Mouse (Mus musculus) kidney, postnatal 14 days (tissue): ENCODE results near the gene Plxdc1.

Experiments used
- DNase-seq: peaks from one replicate; pipeline ENCODE4 v3.0.0; 2022; ENCODE audit warnings: mixed read lengths

Gene Plxdc1

DNA sequence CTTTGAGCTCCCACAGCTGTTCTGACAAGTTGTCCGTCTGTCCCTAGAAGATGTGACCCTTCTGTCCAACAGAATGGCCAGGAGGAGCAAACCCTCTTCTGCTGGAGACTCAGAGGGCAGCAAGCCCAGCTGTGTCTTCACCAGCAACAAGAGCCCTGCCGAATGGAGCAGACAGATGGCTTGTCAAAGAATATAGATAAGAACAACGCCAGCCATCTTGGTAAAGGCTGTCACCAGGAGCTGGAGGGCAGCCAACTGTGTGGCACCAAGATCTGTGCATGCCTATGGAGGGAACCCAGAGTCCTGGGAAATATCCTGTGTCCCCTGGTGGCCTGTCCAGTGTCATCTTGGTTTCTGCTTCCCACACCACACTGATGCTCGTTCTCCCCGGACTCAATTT, 78.3 kb downstream of the Plxdc1 start:
- DNase-seq, result no peak

DNA sequence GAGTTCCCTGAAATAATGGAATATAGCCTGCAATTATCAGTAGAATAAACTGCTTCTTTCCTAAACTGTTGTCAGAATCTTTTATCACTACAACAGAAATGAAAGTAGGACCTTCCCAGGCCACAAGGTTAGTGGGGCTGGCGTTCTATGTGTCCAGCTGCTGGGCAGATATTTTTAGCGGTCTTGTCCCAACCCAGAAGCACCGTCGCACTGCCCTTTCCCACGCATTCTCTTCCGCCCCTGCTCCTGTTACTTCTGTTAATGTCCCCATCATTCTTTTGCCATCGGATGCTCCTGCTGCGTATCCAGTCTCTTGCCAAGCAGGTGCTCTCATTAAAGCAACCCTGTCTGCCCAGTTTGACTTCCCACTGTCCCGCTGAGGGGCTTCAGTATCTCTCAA, 79.3 kb downstream of the Plxdc1 start:
- DNase-seq, result no peak

DNA sequence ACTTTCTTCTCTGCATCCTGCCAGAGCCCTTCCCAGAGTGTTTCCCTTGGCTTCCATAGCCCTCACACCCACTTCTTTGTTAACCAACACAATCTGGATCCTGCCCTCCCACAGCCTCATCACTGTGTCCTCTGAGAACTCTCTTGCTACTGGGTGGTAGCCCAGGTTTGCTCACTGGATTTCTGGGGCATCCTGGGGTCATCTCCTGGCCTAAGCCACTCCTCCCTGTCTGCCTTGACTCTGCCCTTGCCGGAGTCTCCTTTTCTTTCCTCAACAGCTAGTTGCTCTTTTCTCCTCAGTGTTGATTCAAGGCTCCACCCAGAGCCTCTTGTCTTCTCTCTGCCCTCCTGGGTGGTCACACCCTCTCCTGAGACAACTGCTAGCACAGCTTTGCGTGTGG, 80.3 kb downstream of the Plxdc1 start:
- no peak for DNase-seq

DNA sequence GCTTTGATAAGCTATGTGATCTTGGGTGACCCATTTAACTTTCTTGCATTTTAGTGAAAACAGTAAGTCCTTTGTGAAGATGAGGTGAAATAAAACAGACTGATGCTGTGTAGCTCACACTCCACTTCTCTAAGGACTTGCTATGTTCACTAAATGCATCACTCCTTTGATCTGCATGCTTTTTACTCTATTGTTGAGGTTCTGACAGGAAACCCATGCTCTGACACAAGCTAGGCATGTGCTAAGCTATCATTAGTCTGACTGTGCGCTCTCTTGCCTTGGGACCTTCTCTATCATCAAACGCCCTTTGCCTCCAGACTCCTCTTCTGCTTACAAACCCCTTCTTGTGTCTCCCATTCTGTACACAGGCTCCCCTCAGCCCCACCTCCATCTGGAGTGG, 80.7 kb downstream of the Plxdc1 start:
- DNase-seq, result no peak

DNA sequence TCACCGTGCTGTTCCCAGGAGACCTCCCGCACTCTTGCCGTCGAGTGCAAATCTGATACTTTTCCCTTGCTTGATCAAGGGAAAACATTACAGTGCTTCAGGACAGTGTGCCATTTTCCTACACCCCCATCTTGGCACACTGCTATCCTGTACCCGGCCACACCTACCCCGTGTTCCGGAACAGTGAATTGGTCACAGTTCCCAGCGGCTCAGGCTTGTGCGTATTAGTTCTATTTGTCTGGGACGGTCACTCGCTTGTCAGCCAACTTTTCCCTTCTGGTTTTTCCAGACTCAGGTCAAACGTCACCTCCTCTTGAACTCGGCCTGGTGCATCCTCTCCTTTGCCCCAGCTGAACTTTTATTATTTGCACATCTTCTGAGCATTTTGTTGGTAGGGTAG, 81.4 kb downstream of the Plxdc1 start:
- no peak for DNase-seq

DNA sequence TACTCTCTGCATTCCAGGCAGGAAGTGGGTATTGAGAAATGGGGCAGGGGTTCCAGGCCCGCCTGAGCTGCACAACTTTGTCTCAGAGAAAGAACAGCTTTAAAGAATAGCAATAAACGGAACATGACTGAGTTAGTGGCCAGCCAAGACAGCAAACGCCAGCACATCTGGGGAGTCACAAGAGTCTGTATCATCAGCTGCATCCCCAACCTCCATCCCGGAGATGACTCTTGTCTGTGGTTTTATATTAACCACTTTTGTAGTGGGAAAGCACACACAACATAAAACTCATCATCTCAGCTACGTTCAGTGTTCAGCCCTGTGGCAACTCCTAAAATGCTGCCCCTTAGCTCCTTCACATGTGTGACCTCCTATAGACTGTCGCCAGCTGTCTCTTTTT, 84.4 kb downstream of the Plxdc1 start:
- DNase-seq, result no peak

DNA sequence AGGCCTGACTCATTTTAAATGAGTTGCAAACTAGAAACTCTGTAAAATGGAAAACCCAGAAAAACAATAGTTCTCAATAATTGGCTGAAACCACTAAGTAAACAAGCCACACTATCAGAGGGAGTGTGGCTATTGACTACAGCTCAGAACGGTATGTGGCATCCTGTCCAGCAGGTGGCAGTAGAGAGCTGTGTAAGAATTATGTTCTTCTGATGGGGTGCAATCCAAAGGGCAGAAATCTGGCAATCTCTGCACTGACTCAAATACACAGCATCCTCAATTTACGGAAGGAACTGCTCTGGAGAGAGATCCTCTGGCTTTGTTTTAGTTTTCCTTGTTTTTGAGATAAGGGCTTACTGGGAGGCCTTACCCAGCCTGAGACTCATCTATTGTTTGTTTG, 86.4 kb downstream of the Plxdc1 start:
- DNase-seq, result peak; percentile 92

DNA sequence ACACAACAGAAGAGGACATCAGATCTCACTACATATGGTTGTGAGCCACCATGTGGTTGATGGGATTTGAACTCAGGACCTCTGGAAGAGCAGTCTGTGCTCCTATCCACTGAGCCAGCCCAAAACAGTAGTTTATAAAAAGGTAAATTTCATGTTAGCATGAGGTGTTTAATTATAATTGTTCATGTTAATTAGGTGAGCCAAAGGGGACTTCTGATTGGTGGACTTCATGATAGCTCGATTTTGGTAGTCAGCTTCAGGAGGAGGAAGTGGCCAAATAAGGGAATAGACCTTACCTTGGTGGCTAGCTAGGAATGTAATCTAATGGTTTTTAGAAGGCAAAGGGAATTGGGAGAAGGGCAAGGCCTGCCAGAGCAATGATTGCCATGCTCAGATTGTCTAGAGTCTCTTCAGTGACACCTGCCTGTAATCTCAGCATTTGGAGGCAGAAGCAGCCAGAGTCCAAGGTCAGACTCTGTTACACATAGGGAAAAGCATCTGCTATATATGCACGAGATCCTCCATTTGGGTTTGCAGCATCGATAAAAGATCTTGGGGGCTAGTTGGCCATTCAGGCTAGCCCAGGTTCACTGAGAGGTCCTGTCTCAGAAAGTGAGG, 88.6 kb downstream of the Plxdc1 start:
- DNase-seq, result no peak

DNA sequence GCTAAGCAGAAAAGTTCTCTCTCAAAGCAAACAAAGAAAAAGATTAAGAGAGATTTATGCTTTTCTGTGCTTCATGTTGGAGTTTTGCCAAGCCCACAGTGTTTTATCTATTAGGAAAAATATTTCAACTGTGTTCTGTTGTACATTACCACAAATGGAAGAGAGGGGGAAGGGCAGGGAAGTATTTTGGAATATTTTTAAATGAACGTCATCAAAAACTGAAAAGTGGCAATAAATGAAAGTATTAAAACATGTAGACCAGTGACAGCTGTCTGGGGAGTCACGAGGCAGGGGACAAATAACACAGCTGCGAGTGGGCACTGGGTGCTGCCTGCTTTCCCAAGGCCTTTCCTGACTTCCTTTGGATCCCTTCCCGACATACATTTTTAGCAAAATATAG, 89.6 kb downstream of the Plxdc1 start:
- DNase-seq, result peak; percentile 12

DNA sequence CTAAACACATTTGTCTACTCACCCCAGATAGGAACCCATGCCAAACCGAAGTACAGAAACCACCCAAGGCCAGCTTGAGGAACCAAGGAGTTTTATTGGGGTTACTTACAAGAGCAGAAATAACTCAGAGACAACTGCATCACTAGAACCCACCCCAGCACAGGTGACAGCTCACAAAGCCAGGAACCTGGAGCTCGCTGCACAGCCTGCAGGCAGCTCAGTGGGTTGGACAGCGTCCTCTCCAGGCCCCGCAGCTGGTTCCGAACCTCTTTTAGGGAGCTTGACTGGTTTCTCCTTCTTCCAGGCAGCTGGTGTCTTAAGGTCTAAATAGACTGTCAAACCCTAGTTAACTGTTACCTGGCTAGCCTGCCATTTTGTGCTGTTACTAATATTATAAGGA, 94.4 kb downstream of the Plxdc1 start:
- no peak for DNase-seq

DNA sequence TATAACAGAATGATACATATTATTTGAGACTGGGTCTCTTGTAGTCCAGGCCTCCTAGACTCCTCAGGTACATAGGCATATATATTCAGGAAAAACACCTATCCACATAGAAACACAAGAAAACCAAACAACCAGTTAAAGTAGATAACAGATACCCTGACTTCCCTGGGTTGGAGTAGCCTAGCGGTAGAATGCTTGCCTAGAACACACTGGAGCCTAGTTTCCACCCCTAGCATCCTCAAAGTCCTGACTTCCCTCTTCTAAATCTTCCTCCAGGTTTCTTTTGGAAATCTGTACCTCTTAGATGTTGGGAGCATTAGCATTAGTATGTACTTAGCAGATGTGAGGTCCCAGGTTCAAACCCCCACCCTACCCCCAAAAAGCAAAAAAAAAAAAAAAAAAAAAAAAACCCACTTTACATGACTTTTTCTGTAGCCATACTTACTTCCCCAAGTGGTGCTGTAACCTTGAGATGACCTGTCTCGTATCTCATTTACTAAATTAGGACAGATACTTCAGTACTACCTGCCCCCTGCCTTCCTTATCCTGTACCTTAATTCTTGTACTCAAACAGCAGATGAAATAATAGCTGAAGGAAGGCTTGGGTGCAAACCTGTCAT, 100.8 kb downstream of the Plxdc1 start:
- DNase-seq, result no peak

DNA sequence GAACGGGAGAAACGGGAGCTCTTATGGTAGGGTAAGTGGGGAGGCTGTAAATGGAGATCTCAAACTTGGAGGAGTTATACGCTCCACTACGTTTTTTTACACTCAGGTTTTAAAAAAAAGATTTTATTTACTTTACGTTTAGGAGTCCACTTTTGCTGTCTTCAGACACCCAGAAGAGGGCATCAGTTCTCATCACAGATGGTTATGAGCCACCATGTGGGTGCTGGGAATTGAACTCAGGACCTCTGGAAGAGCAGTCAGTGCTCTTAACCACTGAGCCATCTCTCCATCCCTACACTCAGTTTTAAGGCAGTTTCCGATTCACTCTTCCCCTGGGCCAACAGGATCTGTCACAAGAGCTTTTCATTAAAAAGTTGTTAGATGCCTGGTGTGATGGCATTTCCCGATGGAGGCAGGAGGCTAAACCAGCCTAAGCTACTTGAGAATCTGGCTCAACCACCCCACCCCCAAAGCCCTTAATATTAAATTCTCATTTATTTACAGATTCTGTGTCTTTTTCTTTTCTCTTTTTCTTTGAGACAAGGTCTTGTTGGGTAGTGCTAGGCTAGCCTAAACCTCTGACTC, 101.6 kb downstream of the Plxdc1 start:
- DNase-seq, result no peak

DNA sequence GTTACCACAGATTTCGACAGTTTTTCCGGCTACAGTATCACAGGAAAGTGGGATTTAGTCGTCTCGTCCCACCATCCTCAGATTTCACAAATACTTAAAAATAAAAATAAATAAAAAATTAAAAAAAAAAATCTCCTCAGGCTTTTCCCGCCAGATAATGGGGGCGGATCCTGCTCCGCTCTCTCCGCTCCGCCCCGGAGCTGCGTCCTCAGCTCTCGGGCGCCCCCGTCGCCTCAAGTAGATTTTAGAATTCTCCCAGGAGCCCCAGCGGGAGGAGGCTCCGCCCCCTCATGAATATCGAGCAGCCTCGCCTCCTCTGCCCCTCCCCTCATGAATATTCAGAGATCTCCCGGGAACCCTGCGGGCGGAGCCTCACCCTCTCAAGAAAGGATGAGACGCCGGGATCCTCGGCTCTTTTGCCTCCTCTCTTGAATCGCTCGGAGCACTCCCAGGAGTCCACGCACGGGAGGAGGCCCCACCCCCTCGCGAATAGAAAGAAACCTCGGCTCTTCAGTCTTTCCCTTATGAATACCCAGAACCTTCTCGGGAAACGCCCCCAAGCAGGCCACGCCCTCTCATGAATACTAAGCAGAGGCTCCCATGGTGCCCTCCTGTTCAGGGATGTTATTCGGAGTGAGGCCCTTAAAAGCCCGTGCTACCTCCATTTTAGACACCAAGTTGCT, 102.2 kb downstream of the Plxdc1 start, which contains the start of gene Fbxo47:
Gene Fbxo47, minus strand, starts transcription at position 237 of the 683 bp plus-strand sequence.
- DNase-seq, result peak; percentile 99

DNA sequence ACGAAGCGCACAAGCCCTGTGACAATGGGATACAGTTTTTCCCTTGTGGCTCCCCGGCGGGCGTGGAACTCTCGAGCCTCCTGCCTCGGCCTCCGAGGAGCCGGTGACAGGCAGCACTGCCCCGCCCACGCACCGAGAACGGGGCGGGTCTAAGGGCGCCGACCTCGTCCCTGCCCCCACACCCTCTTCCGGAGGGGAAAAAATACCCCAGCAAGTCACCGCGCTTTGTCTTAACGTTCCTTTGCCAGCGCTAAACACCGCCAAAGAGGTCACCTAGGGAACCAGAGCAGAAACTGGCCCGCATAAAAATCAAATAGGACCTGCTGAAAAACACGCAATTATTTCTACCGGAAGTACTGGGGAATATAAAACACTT, 102.7 kb downstream of the Plxdc1 start:
- peak; percentile 77 for DNase-seq

DNA sequence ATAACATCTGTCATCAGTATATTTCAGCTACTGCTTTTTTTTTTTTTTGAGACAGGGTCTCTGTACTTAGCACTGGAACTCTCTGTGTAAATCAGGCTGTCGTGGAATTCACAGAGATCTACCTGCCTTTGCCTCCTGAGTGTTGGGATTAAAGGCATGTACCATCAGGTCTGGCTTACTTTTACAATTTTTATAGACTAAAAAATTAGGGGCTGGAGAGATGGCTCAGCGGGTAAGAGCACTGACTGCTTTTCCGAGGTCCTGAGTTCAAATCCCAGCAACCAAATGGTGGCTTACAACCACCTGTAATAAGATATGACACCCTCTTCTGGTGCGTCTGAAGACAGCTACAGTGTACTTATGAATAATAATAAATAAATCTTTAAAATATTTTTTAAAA, 105.9 kb downstream of the Plxdc1 start:
- no peak for DNase-seq

DNA sequence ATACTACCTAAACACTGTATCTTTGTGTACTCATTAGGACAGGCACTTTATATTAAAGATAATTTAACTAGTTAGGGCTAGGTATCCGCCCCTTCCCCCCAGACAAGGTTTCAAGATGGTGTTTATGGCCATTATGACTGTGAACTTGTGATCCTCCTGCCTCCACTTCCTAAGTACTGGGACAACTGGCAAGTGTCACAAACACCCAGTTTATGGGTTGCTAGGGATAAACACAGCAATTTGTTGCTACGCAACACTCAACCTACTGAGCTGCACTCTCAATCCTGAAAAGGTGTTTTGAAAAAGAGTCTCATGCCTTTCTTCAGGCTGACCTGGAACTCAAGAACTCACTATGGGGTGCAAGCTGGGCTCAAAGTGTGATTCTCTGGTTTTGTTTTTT, 108.9 kb downstream of the Plxdc1 start:
- no peak for DNase-seq

DNA sequence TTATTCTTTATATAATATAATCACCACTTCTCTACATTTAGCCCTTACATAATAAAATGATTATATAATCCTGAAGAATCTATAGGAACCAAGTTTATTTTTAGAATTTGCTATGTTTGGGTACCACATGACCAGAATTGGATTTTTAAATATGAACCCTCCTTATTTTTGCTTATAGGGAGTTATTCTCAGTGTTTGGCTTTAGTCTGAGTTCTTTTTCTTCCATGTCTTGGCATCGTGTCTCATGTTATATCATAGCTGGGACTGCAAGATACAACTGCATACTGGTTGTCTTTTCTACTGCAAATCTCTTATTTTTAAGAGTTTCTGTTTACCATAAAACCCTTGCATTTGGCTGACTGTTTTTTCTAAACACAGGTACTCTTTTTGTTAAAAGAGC, 111.8 kb downstream of the Plxdc1 start:
- DNase-seq, result no peak
